Mouse (Mus musculus): ENCODE results near the gene Kdm6b. TPM values are rescaled to one million over a fixed set of nuclear protein-coding genes. Genes with fewer than 3 reads are reported as not detected.
A peak's percentile ranks its signal among the peaks of the same experiment; 100 is the strongest.

Kdm6b gene
- total and polyA plus RNA-seq, 2 experiments from 2014 or later: 10.5 to 20.5 TPM

- DNase-seq (ENCODE audit: low spot score) (no peak), ATAC-seq (no peak)
- Histone ChIP-seq H3K27me3 (ENCODE audit: insufficient read depth, low read length) (no peaks in the 10 kb centered on the region), H3K4me3 (ENCODE audit: low read length) (no peak overlapping the region), H3K4me2 (ENCODE audit: low read depth, low read length) (no peak overlapping the region), H3K4me1 (ENCODE audit: insufficient read depth, low read length) (no peaks in the 10 kb centered on the region), H3K9me3 (ENCODE audit: low read length) (no peaks in the 10 kb centered on the region), H3K27ac (no peak overlapping the region), H3K9ac (replicated peaks; ENCODE audit: low read length) (no peak overlapping the region), H3K36me3 (ENCODE audit: insufficient read depth, low read length) (no peaks in the 10 kb centered on the region; the same call in 1 of the 2 replicates)
- TF ChIP-seq CTCF (IDR thresholded peaks at IDR 0.05; ENCODE audit: low read depth): no peak
- 85% methylated on average over 3 of the region's 3 CpGs for WGBS
Measured at GRCm38 (mm10) chr11:69377766-69378165, 35.7 kb downstream of the Kdm6b start.

GRCm38 (mm10) chr11:69375646-69376045, 37.8 kb downstream of the Kdm6b start:
- H3K4me1 ChIP-seq (ENCODE audit: insufficient read depth, low read length): peaks cover 7% of the 10 kb centered on the region; the same call in 1 of the 2 replicates
- DNase-seq (ENCODE audit: low spot score): no peak
- no peak overlapping the region for H3K4me3 ChIP-seq (ENCODE audit: low read length)
- no peaks in the 10 kb centered on the region for H3K27me3 ChIP-seq (ENCODE audit: insufficient read depth, low read length)
- H3K36me3 ChIP-seq (ENCODE audit: insufficient read depth, low read length): no peaks in the 10 kb centered on the region; the same call in 1 of the 2 replicates
- H3K9me3 ChIP-seq (ENCODE audit: low read length): no peaks in the 10 kb centered on the region
- WGBS: 86% methylated on average over 4 of the region's 4 CpGs
- no peak overlapping the region for H3K27ac ChIP-seq
- no peak for ATAC-seq
- no peak for TF ChIP-seq CTCF (IDR thresholded peaks at IDR 0.05; ENCODE audit: low read depth)
- no peak overlapping the region for H3K4me2 ChIP-seq (ENCODE audit: low read depth, low read length)
- H3K9ac ChIP-seq (replicated peaks; ENCODE audit: low read length): no peak overlapping the region

GRCm38 (mm10) chr11:69373223-69373965, 40.1 kb downstream of the Kdm6b start:
- Histone ChIP-seq H3K4me3 (ENCODE audit: low read length) (no peak overlapping the region), H3K27ac (no peak overlapping the region), H3K27me3 (ENCODE audit: insufficient read depth, low read length) (no peaks in the 10 kb centered on the region), H3K9ac (replicated peaks; ENCODE audit: low read length) (no peak overlapping the region), H3K36me3 (ENCODE audit: insufficient read depth, low read length) (no peaks in the 10 kb centered on the region; the same call in 1 of the 2 replicates), H3K4me2 (ENCODE audit: low read depth, low read length) (no peak overlapping the region), H3K9me3 (ENCODE audit: low read length) (no peaks in the 10 kb centered on the region), H3K4me1 (ENCODE audit: insufficient read depth, low read length) (peaks cover 7% of the 10 kb centered on the region; the same call in 1 of the 2 replicates)
- TF ChIP-seq CTCF (IDR thresholded peaks at IDR 0.05; ENCODE audit: low read depth): no peak
- no peak for DNase-seq (ENCODE audit: low spot score)
- WGBS: 94% methylated on average over 16 of the region's 16 CpGs
- ATAC-seq: no peak

DNA sequence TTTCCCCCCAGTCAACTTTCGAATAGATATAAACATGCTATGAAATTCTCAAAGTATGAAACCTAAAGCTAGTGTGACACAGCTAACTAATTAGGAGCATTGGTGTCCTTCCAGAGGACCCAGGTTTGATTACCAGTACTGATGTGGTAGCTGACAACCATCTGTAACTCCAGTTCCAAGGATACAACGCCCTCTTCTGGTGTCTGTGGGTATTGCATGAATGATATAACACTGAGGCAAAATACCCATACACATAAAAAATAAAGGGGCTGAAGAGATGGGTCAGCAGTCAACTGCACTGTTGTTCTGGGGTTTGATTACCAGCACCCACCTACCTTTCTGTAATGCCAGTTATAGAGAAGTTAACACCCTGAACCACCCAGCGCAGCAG, 40.7 kb downstream of the Kdm6b start:
- ATAC-seq (no peak), DNase-seq (ENCODE audit: low spot score) (no peak)
- Histone ChIP-seq H3K4me2 (ENCODE audit: low read depth, low read length) (no peak overlapping the region), H3K27me3 (ENCODE audit: insufficient read depth, low read length) (no peaks in the 10 kb centered on the region), H3K27ac (peak overlapping the region; percentile 70; the same call in 1 of the 2 replicates), H3K4me3 (ENCODE audit: low read length) (no peak overlapping the region), H3K9me3 (ENCODE audit: low read length) (no peaks in the 10 kb centered on the region), H3K36me3 (ENCODE audit: insufficient read depth, low read length) (no peaks in the 10 kb centered on the region; the same call in 1 of the 2 replicates), H3K9ac (replicated peaks; ENCODE audit: low read length) (no peak overlapping the region), H3K4me1 (ENCODE audit: insufficient read depth, low read length) (peaks cover 7% of the 10 kb centered on the region; the same call in 1 of the 2 replicates)
- 65% methylated on average over 3 of the region's 3 CpGs for WGBS
- peak; percentile 66 for TF ChIP-seq CTCF (IDR thresholded peaks at IDR 0.05; ENCODE audit: low read depth)

GRCm38 (mm10) chr11:69372056-69372779, 41.3 kb downstream of the Kdm6b start:
- peaks cover 7% of the 10 kb centered on the region; the same call in 1 of the 2 replicates for H3K4me1 ChIP-seq (ENCODE audit: insufficient read depth, low read length)
- no peak overlapping the region for H3K9ac ChIP-seq (replicated peaks; ENCODE audit: low read length)
- no peaks in the 10 kb centered on the region for H3K27me3 ChIP-seq (ENCODE audit: insufficient read depth, low read length)
- no peak for ATAC-seq
- H3K36me3 ChIP-seq (ENCODE audit: insufficient read depth, low read length): no peaks in the 10 kb centered on the region; the same call in 1 of the 2 replicates
- peak; percentile 69 for DNase-seq (ENCODE audit: low spot score)
- H3K9me3 ChIP-seq (ENCODE audit: low read length): no peaks in the 10 kb centered on the region
- no peak overlapping the region for H3K4me3 ChIP-seq (ENCODE audit: low read length)
- 26% methylated on average over 12 of the region's 12 CpGs for WGBS
- H3K27ac ChIP-seq: peak overlapping the region; percentile 70
- peak overlapping the region; percentile 36 for H3K4me2 ChIP-seq (ENCODE audit: low read depth, low read length)
- no peak for TF ChIP-seq CTCF (IDR thresholded peaks at IDR 0.05; ENCODE audit: low read depth)

DNA sequence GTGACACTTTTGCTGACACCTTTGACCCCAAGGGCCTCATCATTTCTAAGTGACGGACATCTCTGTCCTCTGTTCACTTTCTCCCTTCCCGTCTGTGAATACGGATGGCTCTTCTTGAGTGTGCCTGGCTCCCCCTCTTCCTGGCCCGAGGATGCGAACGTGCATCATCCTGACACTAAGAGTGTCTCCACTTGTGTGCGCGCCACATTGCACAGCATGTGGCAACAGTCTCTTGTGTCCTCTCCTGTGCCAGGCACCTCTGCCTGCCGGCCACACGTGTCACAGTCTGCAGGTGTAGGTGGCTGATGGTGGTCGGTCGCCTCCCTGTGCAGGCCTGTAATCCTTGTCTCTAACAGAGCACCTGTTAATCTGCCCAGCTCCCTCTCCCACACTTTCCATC, 41.9 kb downstream of the Kdm6b start:
- no peak for DNase-seq (ENCODE audit: low spot score)
- WGBS: 24% methylated on average over 12 of the region's 12 CpGs
- TF ChIP-seq CTCF (IDR thresholded peaks at IDR 0.05; ENCODE audit: low read depth): no peak
- Histone ChIP-seq H3K36me3 (ENCODE audit: insufficient read depth, low read length) (no peaks in the 10 kb centered on the region; the same call in 1 of the 2 replicates), H3K27ac (peak overlapping the region; percentile 70), H3K9me3 (ENCODE audit: low read length) (no peaks in the 10 kb centered on the region), H3K4me1 (ENCODE audit: insufficient read depth, low read length) (peaks cover 7% of the 10 kb centered on the region; the same call in 1 of the 2 replicates), H3K9ac (replicated peaks; ENCODE audit: low read length) (no peak overlapping the region), H3K27me3 (ENCODE audit: insufficient read depth, low read length) (no peaks in the 10 kb centered on the region), H3K4me2 (ENCODE audit: low read depth, low read length) (peak overlapping the region; percentile 36), H3K4me3 (ENCODE audit: low read length) (no peak overlapping the region)
- ATAC-seq: no peak

All from hindbrain, postnatal 0 days (tissue).